Comparison of ENCODE assay signal across 8 mouse cellular contexts in genomic region chr1:55239237-55239636, GRCm38 (mm10). TPM values are rescaled to one million over a fixed set of nuclear protein-coding genes. Genes with fewer than 3 reads are reported as not detected.
DNase-seq lines count a peak whose midpoint lies in the region; ATAC-seq and TF ChIP-seq lines count a peak whose summit lies in the region.

No protein-coding gene starts in this region.

- ATAC-seq in erythroid progenitor cell, adult 5-6 weeks (replicated peaks; ENCODE audit: low FRiP score, poor library complexity, severe bottlenecking): peak; percentile 52
- peak; percentile 49 for ATAC-seq in inflammation-experienced regulatory T-cells, adult 6 months
- ATAC-seq in liver, embryonic 16.5 days (ENCODE audit: low read depth): no peak
- no peak for ATAC-seq in neural tube, embryonic 15.5 days (ENCODE audit: low FRiP score)

- peak; percentile 89 for TF ChIP-seq CTCF in gastrocnemius, adult 2 months (IDR thresholded peaks at IDR 0.05)

- H3K9ac ChIP-seq in liver, embryonic 16.5 days (ENCODE audit: low read depth, low read length): no peak overlapping the region
- H3K9ac ChIP-seq in neural tube, embryonic 15.5 days (replicated peaks): 0 out of 2 replicates have a peak overlapping the region, but pooled peaks have one; percentile 80

- intact Hi-C loops in gastrocnemius, adult 2 months (cut with DNase I): loop anchor here (1.0 to 10.0 kb wide), 5 partner anchors 107 to 684 kb away; partner anchors contain the start of genes Boll, Mob4 and Pgap1

- 0% methylated on average over 1 of the region's 1 CpGs for WGBS in liver, embryonic 16.5 days (ENCODE audit: insufficient replicate concordance)
- 2% methylated on average over 1 of the region's 1 CpGs for WGBS in neural tube, embryonic 15.5 days

- no peaks in the 10 kb centered on the region for H3K9me3 ChIP-seq in liver, embryonic 16.5 days (replicated peaks; ENCODE audit: control insufficient read depth, low read length)
- H3K9me3 ChIP-seq in neural tube, embryonic 15.5 days (replicated peaks): no peaks in the 10 kb centered on the region

- peak overlapping the region; percentile 97 for H3K4me2 ChIP-seq in liver, embryonic 16.5 days (ENCODE audit: low read depth, low read length)
- H3K4me2 ChIP-seq in neural tube, embryonic 15.5 days: peak overlapping the region; percentile 96

- no peaks in the 10 kb centered on the region for H3K36me3 ChIP-seq in liver, embryonic 16.5 days (ENCODE audit: control insufficient read depth, insufficient read depth)
- no peaks in the 10 kb centered on the region for H3K36me3 ChIP-seq in neural tube, embryonic 15.5 days

- H3K27me3 ChIP-seq in liver, embryonic 16.5 days (ENCODE audit: control insufficient read depth, insufficient read depth, low read depth, low read length): no peaks in the 10 kb centered on the region
- H3K27me3 ChIP-seq in neural tube, embryonic 15.5 days (replicated peaks): no peaks in the 10 kb centered on the region

- H3K4me1 ChIP-seq in liver, embryonic 16.5 days (ENCODE audit: control insufficient read depth, low read depth, low read length): peaks cover 16% of the 10 kb centered on the region
- H3K4me1 ChIP-seq in neural tube, embryonic 15.5 days: peaks cover 47% of the 10 kb centered on the region

- peak; percentile 32 for DNase-seq in gastrocnemius, adult 2 months
- DNase-seq in gastrocnemius, adult 8-10 months (ENCODE audit: low spot score in 2 of 2): no peak
- DNase-seq in Muller cell, postnatal 12 days (ENCODE audit: inconsistent ontology term): peak; percentile 56
- no peak for DNase-seq in frontal cortex, postnatal 25 days (ENCODE audit: low spot score in 2 of 2)

- H3K27ac ChIP-seq in gastrocnemius, adult 2 months: no peak overlapping the region
- no peak overlapping the region for H3K27ac ChIP-seq in liver, embryonic 16.5 days (ENCODE audit: low read length)
- H3K27ac ChIP-seq in neural tube, embryonic 15.5 days (replicated peaks): no peak overlapping the region

- peak overlapping the region; percentile 80 for H3K4me3 ChIP-seq in gastrocnemius, adult 2 months
- H3K4me3 ChIP-seq in liver, embryonic 16.5 days (ENCODE audit: low read depth, low read length): peak overlapping the region; percentile 89
- H3K4me3 ChIP-seq in neural tube, embryonic 15.5 days (replicated peaks): peak overlapping the region; percentile 86

RNA-seq across cellular contexts. Expression of gene Mars2, which starts 2.3 kb away (rescaled TPM):
- 1 to 10 TPM; 2.8 to 3.6 TPM for total RNA-seq in gastrocnemius, adult 2 months (2021)
- total RNA-seq in gastrocnemius, adult 8-10 months (2022): 1 to 10 TPM; 2.4 to 2.8 (median 2.8) TPM
- 0.84 and 1.4 TPM in 2 replicates for total RNA-seq in erythroid progenitor cell, adult 5-6 weeks (2015; ENCODE audit: low replicate concordance)
- total RNA-seq in erythroid progenitor cell, adult 5-6 weeks (2017; ENCODE audit: low replicate concordance): 2.7 and 3.7 TPM in 2 replicates
- polyA plus RNA-seq in inflammation-experienced regulatory T-cells, adult 6 months (2017; shearing (Covaris generic)): 1 to 10 TPM; 2.1 to 3.5 (median 3.1) TPM
- 1.4 and 1.5 TPM in 2 replicates for polyA plus RNA-seq in liver, embryonic 16.5 days (2015; fragmentation: Nextera tagmentation; extraction: Ambion mirVana)
- polyA plus RNA-seq in neural tube, embryonic 15.5 days (2015; fragmentation: Nextera tagmentation; extraction: Ambion mirVana): 2.4 and 2.5 TPM in 2 replicates

RNA-seq across cellular contexts. Expression of gene Rftn2, which starts 12.7 kb away (rescaled TPM):
- 1 to 10 TPM; 3.3 to 4.9 TPM for total RNA-seq in gastrocnemius, adult 2 months (2021)
- total RNA-seq in gastrocnemius, adult 8-10 months (2022): 1 to 10 TPM; 2.2 to 4.0 (median 3.5) TPM
- total RNA-seq in erythroid progenitor cell, adult 5-6 weeks (2015; ENCODE audit: low replicate concordance): not detected in 2 replicates
- total RNA-seq in erythroid progenitor cell, adult 5-6 weeks (2017; ENCODE audit: low replicate concordance): not detected in 2 replicates
- polyA plus RNA-seq in inflammation-experienced regulatory T-cells, adult 6 months (2017; shearing (Covaris generic)): 1 to 10 TPM; 1.4 to 4.8 (median 3.6) TPM
- polyA plus RNA-seq in liver, embryonic 16.5 days (2015; fragmentation: Nextera tagmentation; extraction: Ambion mirVana): 0.68 and 0.86 TPM in 2 replicates
- polyA plus RNA-seq in neural tube, embryonic 15.5 days (2015; fragmentation: Nextera tagmentation; extraction: Ambion mirVana): 9.7 and 9.9 TPM in 2 replicates

Comparison
In these comparisons a context has a peak if more than half of its experiments do, and no peak if none do; other contexts are left out.
1. DNase-seq: peak in gastrocnemius, adult 2 months (single experiment) and Muller cell, postnatal 12 days (single experiment); none in gastrocnemius, adult 8-10 months (0 of 2) and frontal cortex, postnatal 25 days (0 of 2).
2. ATAC-seq: peak in erythroid progenitor cell, adult 5-6 weeks (single experiment) and inflammation-experienced regulatory T-cells, adult 6 months (single experiment); none in liver, embryonic 16.5 days (single experiment) and neural tube, embryonic 15.5 days (single experiment).
3. Peak in every context shown above with its lines, with median percentiles within 50 percentile points of each other: H3K4me3 ChIP-seq.